Mouse (Mus musculus) intestine, postnatal 0 days (tissue): ENCODE data around the gene Atp5h. TPM values are rescaled to one million over a fixed set of nuclear protein-coding genes. Genes with fewer than 3 reads are reported as not detected.

Source experiments
- ATAC-seq: fragments of 200-750 bp; cut with Nextera tagmentation; 2 replicates; pipeline ENCODE4 v1.8.0; 2017; ENCODE audit warnings: mild to moderate bottlenecking, moderate TSS enrichment, moderate library complexity
- H3K27ac ChIP-seq: fragments of 300-500 bp; sonication (generic); 2 replicates; pipeline ENCODE4 v1.5.1; 2014; ENCODE audit warnings: mild to moderate bottlenecking, low read depth, low read length, moderate library complexity
- H3K27me3 ChIP-seq: fragments of 300-500 bp; sonication (generic); replicated peaks from 2 replicates; pipeline ENCODE4 v1.6.1; 2014; ENCODE audit warnings: low read length, mixed read lengths; ENCODE audit not compliant: control insufficient read depth, insufficient read depth
- H3K36me3 ChIP-seq: fragments of 300-500 bp; sonication (generic); 2 replicates; pipeline ENCODE4 v1.6.1; 2014; ENCODE audit warnings: mild to moderate bottlenecking, moderate library complexity; ENCODE audit not compliant: control insufficient read depth, insufficient read depth
- H3K4me1 ChIP-seq: fragments of 300-500 bp; sonication (generic); replicated peaks from 2 replicates; pipeline ENCODE4 v1.6.1; 2014; ENCODE audit warnings: antibody characterized with exemption, low read length, mixed read lengths; ENCODE audit not compliant: control insufficient read depth, insufficient read depth
- H3K4me2 ChIP-seq: fragments of 300-500 bp; sonication (generic); replicated peaks from 2 replicates; pipeline ENCODE4 v1.6.1; 2014; ENCODE audit warnings: low read depth, mild to moderate bottlenecking, moderate library complexity
- H3K4me3 ChIP-seq: fragments of 300-500 bp; sonication (generic); 2 replicates; pipeline ENCODE4 v1.5.1; 2014; ENCODE audit warnings: low read depth, low read length
- H3K9ac ChIP-seq: fragments of 300-500 bp; sonication (generic); 2 replicates; pipeline ENCODE4 v1.6.1; 2014; ENCODE audit warnings: mild to moderate bottlenecking, low read depth, low read length
- H3K9me3 ChIP-seq: fragments of 300-500 bp; sonication (generic); 2 replicates; pipeline ENCODE4 v1.6.1; 2016; ENCODE audit warnings: mixed run types; ENCODE audit not compliant: control insufficient read depth
- CTCF ChIP-seq: sonication (generic); IDR thresholded peaks from 2 replicates; pipeline ENCODE4 v1.5.1; 2016; ENCODE audit warnings: low read depth, mild to moderate bottlenecking, control low read depth, antibody characterized with exemption, moderate library complexity
- WGBS: fragments of 180-500 bp; shearing (Covaris S2); extraction: QIAGEN DNeasy Blood & Tissue Kit; methylation state at CpG from one replicate; pipeline ENCODE4 v1.1.7; 2014; 5-methylcytosine and 5-hydroxymethylcytosine counted together
- polyA plus RNA-seq: library from polyadenylated mRNA; unstranded; fragments of >200 nt; fragmentation: Nextera tagmentation; extraction: Ambion mirVana; gene quantifications from 2 replicates; pipeline ENCODE4 v1.2.1, GENCODE M21; 2015

Atp5h gene
- polyA plus RNA-seq, 1 experiment from 2014 or later = 1,272 TPM

GRCm38 (mm10) chr11:115451781-115452241 lies 32.0 kb upstream of the Atp5h start:
- WGBS = 68% methylated on average over 8 of the region's 8 CpGs
- Histone ChIP-seq H3K27me3 (no peaks in the 10 kb centered on the region), H3K4me1 (peaks cover 18% of the 10 kb centered on the region), H3K36me3 (no peaks in the 10 kb centered on the region), H3K9ac (no peak overlapping the region), H3K4me3 (no peak overlapping the region), H3K27ac (no peak overlapping the region), H3K9me3 (no peaks in the 10 kb centered on the region), H3K4me2 (no peak overlapping the region)
- ATAC-seq = no peak
- TF ChIP-seq CTCF = no peak

GRCm38 (mm10) chr11:115450176-115450575 lies 30.4 kb upstream of the Atp5h start:
- peak overlapping the region; percentile 87 for H3K27ac ChIP-seq
- no peaks in the 10 kb centered on the region for H3K9me3 ChIP-seq
- WGBS = 48% methylated on average over 7 of the region's 7 CpGs
- H3K4me3 ChIP-seq = no peak overlapping the region
- peak; percentile 85 for ATAC-seq
- TF ChIP-seq CTCF = no peak
- peak overlapping the region; percentile 37 for H3K4me2 ChIP-seq
- no peaks in the 10 kb centered on the region for H3K27me3 ChIP-seq
- H3K9ac ChIP-seq = no peak overlapping the region
- peaks cover 16% of the 10 kb centered on the region; the same call in 1 of the 2 replicates for H3K4me1 ChIP-seq
- H3K36me3 ChIP-seq = no peaks in the 10 kb centered on the region

GRCm38 (mm10) chr11:115448998-115449397 lies 29.2 kb upstream of the Atp5h start:
- WGBS = 33% methylated on average over 7 of the region's 7 CpGs

GRCm38 (mm10) chr11:115448075-115448474 lies 28.3 kb upstream of the Atp5h start:
- 47% methylated on average over 16 of the region's 16 CpGs for WGBS
- no peaks in the 10 kb centered on the region for H3K9me3 ChIP-seq
- peaks cover 16% of the 10 kb centered on the region; the same call in 1 of the 2 replicates for H3K4me1 ChIP-seq
- peak overlapping the region; percentile 48 for H3K4me2 ChIP-seq
- no peaks in the 10 kb centered on the region for H3K27me3 ChIP-seq
- H3K36me3 ChIP-seq = no peaks in the 10 kb centered on the region
- H3K4me3 ChIP-seq = no peak overlapping the region
- ATAC-seq = peak; percentile 60
- peak overlapping the region; percentile 87 for H3K27ac ChIP-seq
- TF ChIP-seq CTCF = no peak
- H3K9ac ChIP-seq = 0 out of 2 replicates have a peak overlapping the region, but pooled peaks have one; percentile 17

More at GRCm38 (mm10) chr11:115448998-115449397, 29.2 kb upstream of the Atp5h start:
- H3K4me3 ChIP-seq = no peak overlapping the region
- ATAC-seq = no peak
- no peaks in the 10 kb centered on the region for H3K27me3 ChIP-seq
- peak overlapping the region; percentile 11; the same call in 1 of the 2 replicates for H3K9ac ChIP-seq
- peak overlapping the region; percentile 87 for H3K27ac ChIP-seq
- no peak for TF ChIP-seq CTCF
- H3K4me2 ChIP-seq = peak overlapping the region; percentile 37; the same call in 1 of the 2 replicates
- H3K36me3 ChIP-seq = no peaks in the 10 kb centered on the region
- H3K9me3 ChIP-seq = no peaks in the 10 kb centered on the region
- H3K4me1 ChIP-seq = peaks cover 16% of the 10 kb centered on the region; the same call in 1 of the 2 replicates

GRCm38 (mm10) chr11:115447321-115447885 lies 27.6 kb upstream of the Atp5h start:
- Histone ChIP-seq H3K4me3 (no peak overlapping the region), H3K4me1 (peaks cover 16% of the 10 kb centered on the region; the same call in 1 of the 2 replicates), H3K36me3 (no peaks in the 10 kb centered on the region), H3K27ac (peak overlapping the region; percentile 87), H3K9ac (peak overlapping the region; percentile 34; the same call in 1 of the 2 replicates), H3K9me3 (no peaks in the 10 kb centered on the region), H3K4me2 (peak overlapping the region; percentile 48), H3K27me3 (no peaks in the 10 kb centered on the region)
- no peak for TF ChIP-seq CTCF
- peak; percentile 14 for ATAC-seq
- WGBS = 48% methylated on average over 11 of the region's 11 CpGs

GRCm38 (mm10) chr11:115446906-115447305 lies 27.1 kb upstream of the Atp5h start:
- H3K4me2 ChIP-seq = peak overlapping the region; percentile 48
- H3K4me3 ChIP-seq = no peak overlapping the region
- peak overlapping the region; percentile 34; the same call in 1 of the 2 replicates for H3K9ac ChIP-seq
- ATAC-seq = no peak
- 26% methylated on average over 3 of the region's 3 CpGs for WGBS
- no peaks in the 10 kb centered on the region for H3K9me3 ChIP-seq
- H3K27ac ChIP-seq = peak overlapping the region; percentile 87
- no peak for TF ChIP-seq CTCF
- H3K36me3 ChIP-seq = no peaks in the 10 kb centered on the region
- H3K4me1 ChIP-seq = peaks cover 16% of the 10 kb centered on the region; the same call in 1 of the 2 replicates
- no peaks in the 10 kb centered on the region for H3K27me3 ChIP-seq
